Mouse (Mus musculus): ENCODE data around the gene Cpm. TPM values are rescaled to one million over a fixed set of nuclear protein-coding genes. Genes with fewer than 3 reads are reported as not detected.
"Not testable (repeated sequence)": the region's sequence is repeated elsewhere in the genome, so short reads cannot be mapped to it uniquely, and the experiment has no call there.

The Cpm gene
- total and polyA plus RNA-seq, 2 experiments = 0.80 to 1.4 TPM

DNA sequence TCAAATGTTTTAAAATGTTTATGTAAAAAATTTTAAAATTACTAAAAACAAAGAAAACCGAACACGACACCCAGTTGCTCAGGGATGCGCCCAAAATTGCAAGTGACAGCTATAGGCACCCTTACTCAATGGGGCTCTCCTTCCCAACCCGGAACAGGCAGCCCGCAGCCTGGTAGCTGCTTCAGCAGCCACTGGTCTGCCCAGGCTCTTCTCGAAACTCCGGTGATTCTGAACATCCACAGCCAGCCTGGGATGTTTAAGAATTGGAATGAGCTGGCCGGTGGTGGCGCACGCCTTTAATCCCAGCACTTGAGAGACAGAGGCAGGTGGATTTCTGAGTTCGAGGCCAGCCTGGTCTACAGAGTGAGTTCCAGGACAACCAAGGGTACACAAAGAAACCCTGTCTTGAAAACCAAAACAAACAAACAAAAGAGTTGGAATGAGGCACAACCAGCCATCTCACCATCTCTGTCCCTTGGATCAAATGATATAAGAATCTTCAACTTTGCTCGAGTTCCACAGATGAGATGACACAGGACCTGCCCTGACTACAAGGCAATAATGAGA lies 101.4 kb downstream of the Cpm start:
- no peak for DNase-seq (ENCODE audit: extremely low read depth, low read depth, low spot score)
- H3K27ac ChIP-seq (replicated peaks; ENCODE audit: insufficient read depth, low read depth, low read length) = no peak overlapping the region
- peaks cover 15% of the 10 kb centered on the region for H3K4me1 ChIP-seq (ENCODE audit: control insufficient read depth, insufficient read depth, low read length)
- no peaks in the 10 kb centered on the region for H3K79me2 ChIP-seq (ENCODE audit: control insufficient read depth, insufficient read depth, low read length)
- WGBS = 92% methylated on average over 12 of the region's 12 CpGs
- no peak for TF ChIP-seq POLR2A (IDR thresholded peaks at IDR 0.05; ENCODE audit: extremely low read depth, insufficient read depth, low read length)
- H3K9ac ChIP-seq (ENCODE audit: low read depth, low read length) = no peak overlapping the region
- no peak overlapping the region for H3K4me3 ChIP-seq (ENCODE audit: insufficient read depth, low read depth, low read length)
- H3K27me3 ChIP-seq (ENCODE audit: control insufficient read depth, insufficient read depth, low read length) = no peaks in the 10 kb centered on the region
- H3K36me3 ChIP-seq (ENCODE audit: control insufficient read depth, insufficient read depth, low read length) = no peaks in the 10 kb centered on the region

GRCm38 (mm10) chr10:117731244-117732101 lies 102.2 kb downstream of the Cpm start:
- peak; percentile 81 for DNase-seq (ENCODE audit: extremely low read depth, low read depth, low spot score)
- H3K27ac ChIP-seq (replicated peaks; ENCODE audit: insufficient read depth, low read depth, low read length) = no peak overlapping the region
- no peaks in the 10 kb centered on the region for H3K79me2 ChIP-seq (ENCODE audit: control insufficient read depth, insufficient read depth, low read length)
- no peak overlapping the region for H3K4me3 ChIP-seq (ENCODE audit: insufficient read depth, low read depth, low read length)
- no peak overlapping the region for H3K9ac ChIP-seq (ENCODE audit: low read depth, low read length)
- H3K27me3 ChIP-seq (ENCODE audit: control insufficient read depth, insufficient read depth, low read length) = no peaks in the 10 kb centered on the region
- WGBS = 50% methylated on average over 15 of the region's 15 CpGs
- no peak for TF ChIP-seq POLR2A (IDR thresholded peaks at IDR 0.05; ENCODE audit: extremely low read depth, insufficient read depth, low read length)
- TF ChIP-seq CTCF (IDR thresholded peaks at IDR 0.05; ENCODE audit: low read depth, low read length) = peak; percentile 88
- peaks cover 17% of the 10 kb centered on the region for H3K4me1 ChIP-seq (ENCODE audit: control insufficient read depth, insufficient read depth, low read length)
- no peaks in the 10 kb centered on the region; the same call in 1 of the 2 replicates for H3K36me3 ChIP-seq (ENCODE audit: control insufficient read depth, insufficient read depth, low read length)

GRCm38 (mm10) chr10:117732184-117732583 lies 102.9 kb downstream of the Cpm start:
- Histone ChIP-seq H3K4me3 (ENCODE audit: insufficient read depth, low read depth, low read length) (no peak overlapping the region), H3K4me1 (ENCODE audit: control insufficient read depth, insufficient read depth, low read length) (peaks cover 22% of the 10 kb centered on the region), H3K9ac (ENCODE audit: low read depth, low read length) (no peak overlapping the region), H3K27me3 (ENCODE audit: control insufficient read depth, insufficient read depth, low read length) (no peaks in the 10 kb centered on the region), H3K27ac (replicated peaks; ENCODE audit: insufficient read depth, low read depth, low read length) (no peak overlapping the region), H3K79me2 (ENCODE audit: control insufficient read depth, insufficient read depth, low read length) (no peaks in the 10 kb centered on the region), H3K36me3 (ENCODE audit: control insufficient read depth, insufficient read depth, low read length) (no peaks in the 10 kb centered on the region; the same call in 1 of the 2 replicates)
- DNase-seq (ENCODE audit: extremely low read depth, low read depth, low spot score) = no peak
- 92% methylated on average over 5 of the region's 5 CpGs for WGBS
- TF ChIP-seq CTCF (IDR thresholded peaks at IDR 0.05; ENCODE audit: low read depth, low read length) (no peak), POLR2A (IDR thresholded peaks at IDR 0.05; ENCODE audit: extremely low read depth, insufficient read depth, low read length) (no peak)

GRCm38 (mm10) chr10:117732962-117733592 lies 103.8 kb downstream of the Cpm start:
- DNase-seq (ENCODE audit: extremely low read depth, low read depth, low spot score) = no peak
- H3K27me3 ChIP-seq (ENCODE audit: control insufficient read depth, insufficient read depth, low read length) = no peaks in the 10 kb centered on the region
- H3K4me1 ChIP-seq (ENCODE audit: control insufficient read depth, insufficient read depth, low read length) = peaks cover 24% of the 10 kb centered on the region
- no peak overlapping the region for H3K27ac ChIP-seq (replicated peaks; ENCODE audit: insufficient read depth, low read depth, low read length)
- H3K9ac ChIP-seq (ENCODE audit: low read depth, low read length) = no peak overlapping the region
- TF ChIP-seq CTCF (IDR thresholded peaks at IDR 0.05; ENCODE audit: low read depth, low read length) (no peak), POLR2A (IDR thresholded peaks at IDR 0.05; ENCODE audit: extremely low read depth, insufficient read depth, low read length) (no peak)
- no peaks in the 10 kb centered on the region; the same call in 1 of the 2 replicates for H3K36me3 ChIP-seq (ENCODE audit: control insufficient read depth, insufficient read depth, low read length)
- no peaks in the 10 kb centered on the region for H3K79me2 ChIP-seq (ENCODE audit: control insufficient read depth, insufficient read depth, low read length)
- WGBS = 86% methylated on average over 14 of the region's 14 CpGs
- H3K4me3 ChIP-seq (ENCODE audit: insufficient read depth, low read depth, low read length) = no peak overlapping the region

DNA sequence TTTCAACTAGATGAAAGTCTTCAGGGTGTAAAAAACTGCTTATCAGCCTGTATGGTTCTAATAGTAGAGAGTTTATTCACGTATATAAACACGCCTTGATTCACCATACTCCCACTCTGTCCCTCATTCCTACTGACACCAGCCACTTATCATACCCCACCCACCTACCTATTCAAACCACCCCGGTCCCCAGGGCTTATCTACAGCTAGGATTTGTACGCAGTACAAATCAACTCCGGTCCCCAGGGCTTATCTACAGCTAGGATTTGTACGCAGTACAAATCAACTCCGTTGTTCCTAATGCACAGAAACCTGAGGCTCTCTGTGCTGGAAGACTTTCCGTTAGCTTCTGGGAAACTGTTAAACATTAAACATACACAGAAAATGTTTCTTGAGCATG lies 104.3 kb downstream of the Cpm start:
- H3K9ac ChIP-seq (ENCODE audit: low read depth, low read length); H3K36me3 ChIP-seq (ENCODE audit: control insufficient read depth, insufficient read depth, low read length); DNase-seq (ENCODE audit: extremely low read depth, low read depth, low spot score); H3K4me3 ChIP-seq (ENCODE audit: insufficient read depth, low read depth, low read length); H3K79me2 ChIP-seq (ENCODE audit: control insufficient read depth, insufficient read depth, low read length); H3K27ac ChIP-seq (replicated peaks; ENCODE audit: insufficient read depth, low read depth, low read length); H3K27me3 ChIP-seq (ENCODE audit: control insufficient read depth, insufficient read depth, low read length): not testable (repeated sequence)
- peaks cover 24% of the 10 kb centered on the region for H3K4me1 ChIP-seq (ENCODE audit: control insufficient read depth, insufficient read depth, low read length)
- WGBS = 30% methylated on average over 8 of the region's 8 CpGs

DNA sequence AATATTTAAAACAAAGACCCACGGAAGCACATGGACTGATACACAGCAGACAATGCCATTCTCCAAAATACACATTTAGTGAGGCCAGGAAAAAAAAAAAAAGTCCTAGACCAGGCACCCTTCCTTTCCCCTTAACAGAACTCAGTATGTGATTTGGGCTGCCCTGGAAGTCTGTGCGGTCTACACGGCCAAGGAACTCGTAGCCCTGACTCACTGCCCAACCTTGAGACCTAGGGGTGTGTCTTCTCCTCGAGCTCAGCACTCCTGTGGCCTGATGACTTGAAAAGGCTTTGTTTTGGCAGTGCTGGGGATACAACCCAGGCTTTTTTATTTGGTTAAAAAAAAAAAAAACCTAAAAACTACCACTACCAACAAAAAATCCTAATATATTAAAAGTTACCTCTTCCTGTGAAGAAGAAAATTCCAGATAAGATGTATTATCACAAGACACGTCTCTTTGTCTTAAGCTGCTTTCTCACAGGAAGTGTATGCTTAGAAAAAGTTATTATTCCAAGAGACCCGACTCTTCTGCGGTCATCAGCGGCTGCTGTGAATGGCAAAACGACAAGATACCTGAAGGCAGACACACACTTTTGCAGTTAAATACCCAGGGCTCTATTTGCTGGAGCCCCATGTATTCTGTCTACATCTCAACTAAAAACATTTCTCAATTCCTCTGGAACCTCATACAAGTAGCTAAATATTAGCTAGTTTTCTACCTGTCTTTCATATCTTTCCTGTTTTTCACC lies 105.0 kb downstream of the Cpm start:
- DNase-seq (ENCODE audit: extremely low read depth, low read depth, low spot score) = peak; percentile 78
- H3K4me3 ChIP-seq (ENCODE audit: insufficient read depth, low read depth, low read length); H3K79me2 ChIP-seq (ENCODE audit: control insufficient read depth, insufficient read depth, low read length); H3K27me3 ChIP-seq (ENCODE audit: control insufficient read depth, insufficient read depth, low read length); H3K36me3 ChIP-seq (ENCODE audit: control insufficient read depth, insufficient read depth, low read length): not testable (repeated sequence)
- 32% methylated on average over 10 of the region's 10 CpGs for WGBS
- Histone ChIP-seq H3K27ac (replicated peaks; ENCODE audit: insufficient read depth, low read depth, low read length) (peak overlapping the region; percentile 42; the same call in 1 of the 2 replicates), H3K4me1 (ENCODE audit: control insufficient read depth, insufficient read depth, low read length) (peaks cover 23% of the 10 kb centered on the region), H3K9ac (ENCODE audit: low read depth, low read length) (0 out of 2 replicates have a peak overlapping the region, but pooled peaks have one; percentile 18)

- not testable (repeated sequence) for H3K4me3 ChIP-seq (ENCODE audit: insufficient read depth, low read depth, low read length); H3K79me2 ChIP-seq (ENCODE audit: control insufficient read depth, insufficient read depth, low read length); H3K9ac ChIP-seq (ENCODE audit: low read depth, low read length); H3K27me3 ChIP-seq (ENCODE audit: control insufficient read depth, insufficient read depth, low read length); DNase-seq (ENCODE audit: extremely low read depth, low read depth, low spot score); H3K36me3 ChIP-seq (ENCODE audit: control insufficient read depth, insufficient read depth, low read length)
- 87% methylated on average over 12 of the region's 12 CpGs for WGBS
- Histone ChIP-seq H3K4me1 (ENCODE audit: control insufficient read depth, insufficient read depth, low read length) (peaks cover 15% of the 10 kb centered on the region; the same call in 1 of the 2 replicates), H3K27ac (replicated peaks; ENCODE audit: insufficient read depth, low read depth, low read length) (peak overlapping the region; percentile 71)
Observed at GRCm38 (mm10) chr10:117735396-117735795, 106.1 kb downstream of the Cpm start.

All from liver, adult 2 months (tissue).